Mouse (Mus musculus) MN1 (cell line): Measurements from ENCODE around the gene Stmn1.

Source experiments
- DNase-seq: peaks from one replicate; pipeline ENCODE4 v3.0.0-alpha.2; 2016; ENCODE audit warnings: low spot score

Stmn1 gene

GRCm38 (mm10) chr4:134458856-134459255 lies 9.3 kb upstream of the Stmn1 start:
- DNase-seq, result peak; percentile 67

GRCm38 (mm10) chr4:134460277-134460676 lies 7.8 kb upstream of the Stmn1 start:
- DNase-seq, result no peak

DNA sequence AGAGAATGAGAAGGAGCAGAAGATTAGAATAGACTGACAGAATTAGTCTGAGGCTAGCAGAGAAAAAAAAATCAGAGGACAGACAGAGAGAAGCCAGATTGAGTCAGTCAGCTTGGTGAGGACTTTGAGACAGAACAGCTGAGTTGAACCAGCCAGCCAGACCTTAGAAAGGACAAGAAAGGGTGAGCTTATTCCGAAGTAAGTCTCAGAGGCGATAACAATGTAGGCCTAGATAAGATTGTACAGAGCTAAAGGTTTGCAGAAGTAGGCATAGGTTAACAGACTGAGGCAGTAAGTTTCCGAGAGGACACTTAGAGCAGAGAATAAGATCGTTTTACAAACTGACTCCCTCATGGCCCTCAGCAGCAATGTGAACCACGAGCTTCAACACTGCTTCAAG lies 6.9 kb upstream of the Stmn1 start:
- DNase-seq, result no peak

DNA sequence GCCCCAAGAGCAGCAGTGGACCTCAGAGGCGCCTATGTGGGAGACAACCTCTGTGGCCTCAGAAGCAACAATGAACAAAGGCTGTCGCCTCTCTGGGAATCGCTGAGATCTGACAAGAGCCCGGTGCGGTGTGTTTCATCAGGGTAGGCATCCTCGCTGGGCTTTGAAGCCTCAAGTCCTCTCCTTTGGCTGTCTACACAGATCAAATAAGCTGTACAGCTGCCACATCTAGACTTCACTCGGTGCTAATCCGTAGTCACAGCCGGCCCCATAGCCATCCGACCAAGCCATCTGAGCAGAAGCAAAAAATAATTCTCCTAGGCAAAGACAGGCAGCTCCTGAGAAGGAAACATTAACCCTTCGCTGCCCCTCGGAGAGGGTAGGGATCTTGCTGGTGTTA lies 2.3 kb upstream of the Stmn1 start:
- DNase-seq, result no peak

DNA sequence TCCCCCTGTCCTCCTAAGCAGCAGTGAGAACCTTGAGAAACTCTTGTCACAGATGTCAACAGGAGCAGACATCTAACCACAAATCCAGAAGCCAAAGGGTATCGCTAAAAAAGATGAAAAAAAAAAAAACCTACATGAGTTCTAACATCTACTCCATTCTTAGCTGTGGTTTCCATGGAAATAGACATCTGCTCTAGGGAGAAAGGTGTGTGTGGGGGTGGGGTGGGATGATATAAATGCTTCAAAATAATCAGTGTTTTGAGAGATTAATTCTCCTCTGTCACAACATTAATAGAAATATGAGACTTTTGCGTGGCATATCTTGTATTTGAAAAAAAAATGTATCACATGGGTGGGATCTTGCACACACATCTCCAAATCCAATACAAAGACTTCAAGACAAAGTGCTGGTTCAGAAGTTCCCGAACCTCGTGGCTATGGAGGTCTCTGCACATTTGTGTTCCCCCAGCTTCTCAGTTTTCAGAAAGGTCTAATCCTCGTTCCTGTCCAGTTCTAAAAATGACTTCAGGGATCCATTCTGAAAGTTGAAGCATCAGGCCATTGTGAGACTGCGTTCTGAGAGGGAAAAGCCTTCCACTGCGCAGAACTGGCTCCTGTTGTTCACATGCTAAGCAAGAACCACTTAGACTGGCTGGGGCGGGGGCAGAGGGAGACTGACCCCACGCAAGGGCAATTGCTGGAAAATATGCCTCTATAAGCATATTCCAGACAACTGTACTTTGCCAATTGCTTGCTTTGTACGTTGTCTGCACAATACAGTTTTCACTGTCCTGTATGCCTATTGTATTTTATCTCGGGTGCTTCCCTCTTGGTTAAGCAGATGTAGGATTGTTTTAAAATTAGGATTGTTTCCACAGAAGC lies 1.5 kb upstream of the Stmn1 start:
- DNase-seq, result no peak

DNA sequence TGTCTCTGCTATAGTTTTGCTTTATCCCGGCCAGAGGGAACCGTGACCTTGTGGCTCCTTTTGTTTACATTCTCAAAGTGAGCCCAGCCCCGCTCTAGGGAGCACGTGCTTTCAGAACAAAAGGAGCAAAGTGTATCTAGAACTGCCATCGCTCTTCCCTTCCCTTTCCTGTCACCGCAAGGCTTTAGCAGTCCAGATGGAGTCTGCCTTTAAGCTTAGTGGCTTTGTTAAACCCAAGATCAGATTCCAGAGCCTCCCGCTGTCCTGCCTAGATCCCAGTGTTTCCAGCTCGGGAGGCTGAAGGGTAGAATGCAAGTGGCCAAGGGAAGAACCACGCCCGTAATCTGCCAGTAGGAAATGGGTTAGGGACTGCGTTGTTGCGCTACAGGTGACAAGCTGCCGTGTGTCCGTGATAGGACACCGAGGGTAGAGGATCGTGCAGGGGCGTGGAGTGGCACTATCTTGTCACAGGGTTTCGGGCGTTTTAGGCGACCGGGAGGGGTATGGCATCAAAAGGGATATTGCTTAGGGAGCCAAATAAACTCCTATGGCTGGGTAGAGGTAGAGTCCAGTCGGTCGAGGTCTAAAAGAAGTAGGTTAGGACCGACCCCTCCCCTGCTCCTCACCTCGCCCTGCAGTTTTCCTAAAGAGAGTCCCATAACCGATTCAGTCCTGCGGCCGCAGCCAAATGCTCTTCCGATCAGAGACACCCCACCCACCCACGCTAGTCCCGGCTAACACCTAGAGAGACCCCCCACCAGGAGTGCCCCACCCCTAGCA lies 495 bp upstream of the Stmn1 start:
- DNase-seq, result peak; percentile 57

GRCm38 (mm10) chr4:134468578-134469266 lies 602 bp downstream of the Stmn1 start:
- peak; percentile 97 for DNase-seq

DNA sequence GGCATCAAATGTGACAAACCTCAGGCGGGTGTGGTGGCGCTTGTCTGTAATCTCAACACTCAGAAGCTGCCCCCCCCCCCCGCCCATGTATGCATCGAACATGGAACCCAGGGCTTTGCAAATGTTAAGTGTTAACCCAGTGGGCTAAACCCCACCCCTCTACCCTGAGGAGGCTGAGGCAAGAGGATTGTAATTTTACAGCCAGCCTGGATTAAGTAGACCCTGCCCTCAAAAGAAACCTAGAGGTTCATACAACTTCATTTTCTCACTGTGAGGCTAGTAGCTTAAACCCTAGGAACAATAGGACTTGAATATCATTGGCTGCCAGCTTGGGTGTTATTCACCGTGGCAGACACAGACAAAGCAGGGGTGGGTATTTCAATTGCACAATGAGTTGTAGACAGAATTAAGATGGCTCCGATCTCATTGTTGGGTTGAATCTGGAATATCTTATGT lies 1.2 kb downstream of the Stmn1 start:
- DNase-seq, result peak; percentile 70

DNA sequence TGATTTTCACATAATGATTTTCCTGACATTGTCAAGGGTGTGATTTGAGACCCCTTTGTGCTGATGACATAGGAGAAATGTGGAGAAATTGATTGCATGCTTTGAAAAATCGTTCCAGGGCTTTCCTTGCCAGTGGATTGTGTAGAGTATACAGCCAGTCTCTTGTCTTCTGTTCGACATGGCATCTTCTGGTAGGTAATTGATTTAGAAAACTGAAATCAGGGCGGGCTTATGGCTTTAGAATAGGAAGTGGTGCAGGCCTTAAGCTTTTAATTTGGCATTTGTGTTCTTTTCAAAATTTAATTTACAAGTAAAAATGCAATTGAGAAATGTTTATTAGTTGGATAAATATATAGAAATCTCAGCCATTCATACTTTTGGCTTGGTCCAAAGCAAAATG lies 1.9 kb downstream of the Stmn1 start:
- DNase-seq, result no peak

DNA sequence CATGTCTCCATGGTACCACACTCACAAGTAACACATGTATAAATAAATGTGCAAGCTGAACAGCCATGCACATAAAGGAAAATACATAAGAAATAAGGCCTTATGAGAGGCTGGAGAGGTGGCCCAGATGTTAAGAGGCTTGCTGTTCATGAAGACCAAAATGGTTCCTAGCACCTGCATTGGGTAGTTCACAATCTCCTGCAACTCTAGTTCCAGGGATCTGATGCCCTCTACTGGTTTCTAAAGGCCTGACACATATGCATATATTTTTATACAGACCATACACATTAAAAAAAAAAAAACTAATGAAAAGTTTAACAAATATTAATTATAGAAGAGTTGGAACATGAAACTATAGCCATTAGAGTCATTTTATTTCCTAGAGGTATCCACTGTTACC lies 3.3 kb downstream of the Stmn1 start:
- DNase-seq, result peak; percentile 49

- DNase-seq, result no peak
Observed at GRCm38 (mm10) chr4:134473764-134474163, 5.6 kb downstream of the Stmn1 start.

DNA sequence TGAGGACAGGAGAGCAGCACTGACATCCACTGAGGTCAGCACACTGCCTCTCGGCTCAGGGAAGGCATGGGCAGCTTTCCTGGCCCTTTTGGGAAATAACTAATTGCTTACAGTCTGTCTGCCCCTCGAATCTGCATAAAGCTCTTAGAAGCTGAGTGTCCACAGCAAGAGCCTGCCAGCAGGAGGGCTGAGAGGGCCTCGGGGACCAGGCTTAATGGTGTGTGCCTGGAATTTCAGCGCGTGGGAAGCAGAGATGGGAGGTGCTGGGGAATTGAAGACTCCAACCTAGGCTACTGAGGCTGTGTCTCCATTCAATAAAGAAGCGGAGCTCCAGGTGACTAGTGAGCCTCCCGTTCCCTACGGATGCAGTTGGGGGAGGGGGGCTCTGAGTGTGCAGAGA lies 6.1 kb downstream of the Stmn1 start:
- DNase-seq, result no peak

- no peak for DNase-seq
Observed at GRCm38 (mm10) chr4:134476899-134477298, 8.8 kb downstream of the Stmn1 start.

DNA sequence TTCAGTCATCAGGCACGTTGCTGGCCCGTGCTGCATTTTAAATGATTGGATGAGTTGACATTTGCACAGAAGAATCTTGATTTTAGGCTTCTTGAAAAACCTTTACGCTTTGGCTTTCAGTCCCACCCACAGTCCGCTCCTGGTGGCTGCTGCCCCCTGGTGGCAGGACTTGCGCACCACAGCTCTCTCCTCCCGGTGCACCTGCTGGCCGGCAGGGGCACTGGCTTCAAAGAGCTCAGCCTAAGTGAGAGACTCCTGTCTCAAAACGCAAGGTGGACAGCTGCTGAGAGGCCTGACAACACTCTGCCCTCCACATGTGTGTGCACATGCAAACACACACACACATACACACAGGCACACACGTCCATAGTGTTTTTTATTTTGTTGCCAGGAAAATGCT lies 9.9 kb downstream of the Stmn1 start:
- DNase-seq, result peak; percentile 93

DNA sequence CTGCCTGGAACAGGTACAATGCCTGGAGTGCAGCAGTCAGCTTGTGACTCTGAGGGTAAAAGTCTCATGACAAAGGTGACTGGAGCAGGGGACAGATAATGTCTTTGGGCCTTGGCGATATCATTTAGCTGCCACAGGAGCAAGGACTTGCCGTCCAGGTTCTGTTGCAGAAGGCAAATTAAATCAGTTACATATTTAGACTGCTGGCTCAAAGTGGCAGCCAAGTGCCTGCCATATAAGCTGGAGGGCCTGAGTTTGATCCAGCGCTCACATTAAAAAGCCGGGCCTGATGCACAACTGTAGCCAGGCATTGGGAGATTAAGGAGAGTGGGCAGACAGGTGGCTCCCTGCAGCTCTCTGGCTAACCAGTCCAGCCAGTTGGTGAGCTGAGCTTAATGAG lies 11.7 kb downstream of the Stmn1 start:
- DNase-seq, result no peak

GRCm38 (mm10) chr4:134480864-134481263 lies 12.7 kb downstream of the Stmn1 start:
- DNase-seq, result peak; percentile 77

DNA sequence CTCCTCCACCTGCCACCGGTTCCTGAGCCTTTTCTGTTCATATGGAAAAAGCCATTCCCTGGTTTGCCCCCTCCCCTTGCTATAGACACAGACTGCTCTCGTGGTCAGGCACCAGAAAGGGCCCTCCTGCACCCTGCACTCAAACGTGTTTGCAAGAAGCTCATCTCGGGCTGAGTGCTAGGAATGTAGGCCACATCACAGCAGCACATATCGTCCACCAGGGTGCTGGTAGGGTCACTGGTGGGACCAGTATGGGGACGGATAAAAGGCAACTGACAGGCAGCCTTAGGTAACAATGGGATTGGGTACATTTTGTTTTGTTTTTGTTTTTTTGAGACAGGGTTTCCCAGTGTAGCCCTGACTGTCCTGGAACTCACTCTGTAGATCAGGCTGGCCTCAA lies 13.2 kb downstream of the Stmn1 start:
- DNase-seq, result no peak

GRCm38 (mm10) chr4:134482442-134482841 lies 14.3 kb downstream of the Stmn1 start:
- DNase-seq, result peak; percentile 28

- no peak for DNase-seq
Observed at GRCm38 (mm10) chr4:134483078-134483688, 15.1 kb downstream of the Stmn1 start.

- peak; percentile 48 for DNase-seq
Observed at GRCm38 (mm10) chr4:134483696-134484095, 15.6 kb downstream of the Stmn1 start.

DNA sequence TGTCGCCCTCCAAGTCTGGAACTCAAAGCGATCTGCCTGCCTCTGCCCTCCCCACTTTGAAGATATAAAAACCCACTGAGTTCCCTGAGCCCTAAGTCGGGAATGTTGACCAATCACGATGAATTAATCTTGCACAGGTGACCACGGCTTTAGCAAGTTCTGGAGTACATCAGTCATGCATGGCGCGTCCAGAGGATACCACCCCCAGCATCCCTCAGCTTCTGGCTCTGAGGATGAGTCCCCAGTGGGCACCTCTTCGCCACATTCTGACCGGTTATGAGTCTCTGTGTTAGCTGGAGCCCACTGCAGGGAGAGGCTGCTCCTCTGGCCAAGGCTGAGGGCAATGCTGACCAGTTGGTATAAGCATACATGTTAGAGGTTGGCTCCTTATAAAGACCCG lies 16.1 kb downstream of the Stmn1 start:
- no peak for DNase-seq
